Mouse (Mus musculus) midbrain, embryonic 14.5 days (tissue): Measurements from ENCODE around the gene Gm45233. TPM values are rescaled to one million over a fixed set of nuclear protein-coding genes. Genes with fewer than 3 reads are reported as not detected.

Experiments used
- ATAC-seq: fragments of 200-750 bp; cut with Nextera tagmentation; 2 replicates; pipeline ENCODE4 v1.8.0; 2017; ENCODE audit warnings: moderate number of reproducible peaks, moderate library complexity; ENCODE audit not compliant: low FRiP score, low TSS enrichment
- DNase-seq: peaks from one replicate; pipeline ENCODE4 v3.0.0-alpha.2; 2015
- H3K27ac ChIP-seq: fragments of 300-500 bp; sonication (generic); replicated peaks from 2 replicates; pipeline ENCODE4 v1.5.1; 2014; ENCODE audit warnings: mild to moderate bottlenecking, low read depth, low read length, moderate library complexity
- H3K27me3 ChIP-seq: fragments of 300-500 bp; sonication (generic); 2 replicates; pipeline ENCODE4 v1.6.1; 2014; ENCODE audit warnings: low read length, control low read depth, mixed read lengths; ENCODE audit not compliant: control insufficient read depth, insufficient read depth
- H3K36me3 ChIP-seq: fragments of 300-500 bp; sonication (generic); 2 replicates; pipeline ENCODE4 v1.6.1; 2014; ENCODE audit warnings: low read length, control low read depth; ENCODE audit not compliant: control insufficient read depth, insufficient read depth
- H3K4me1 ChIP-seq: fragments of 300-500 bp; sonication (generic); 2 replicates; pipeline ENCODE4 v1.6.1; 2014; ENCODE audit warnings: mild to moderate bottlenecking, antibody characterized with exemption, low read length, control low read depth; ENCODE audit not compliant: control insufficient read depth, insufficient read depth
- H3K4me2 ChIP-seq: fragments of 300-500 bp; sonication (generic); 2 replicates; pipeline ENCODE4 v1.6.1; 2014; ENCODE audit warnings: mild to moderate bottlenecking, low read length, moderate library complexity
- H3K4me3 ChIP-seq: fragments of 300-500 bp; sonication (generic); replicated peaks from 2 replicates; pipeline ENCODE4 v1.5.1; 2014; ENCODE audit warnings: low read depth, low read length
- H3K9ac ChIP-seq: fragments of 300-500 bp; sonication (generic); replicated peaks from 2 replicates; pipeline ENCODE4 v1.6.1; 2014; ENCODE audit warnings: mild to moderate bottlenecking, low read length, moderate library complexity
- H3K9me3 ChIP-seq: fragments of 300-500 bp; sonication (generic); 2 replicates; pipeline ENCODE4 v1.6.1; 2016; ENCODE audit warnings: low read length, control low read depth, mixed read lengths; ENCODE audit not compliant: control insufficient read depth
- WGBS: fragments of 180-500 bp; shearing (Covaris S2); extraction: QIAGEN DNeasy Blood & Tissue Kit; methylation state at CpG from one replicate; pipeline ENCODE4 v1.1.7; 2014; 5-methylcytosine and 5-hydroxymethylcytosine counted together
- polyA plus RNA-seq: library from polyadenylated mRNA; unstranded; fragments of >200 nt; fragmentation: Nextera tagmentation; extraction: Ambion mirVana; gene quantifications from 2 replicates; pipeline ENCODE4 v1.2.1, GENCODE M21; 2014

Gm45233 gene
- polyA plus RNA-seq, 1 experiment from 2014 or later = not detected

GRCm38 (mm10) chr7:43441071-43441470 is 2.9 kb upstream of the Gm45233 start:
- no peak for DNase-seq
- WGBS = 86% methylated on average over 3 of the region's 3 CpGs

GRCm38 (mm10) chr7:43442684-43443083 is 1.2 kb upstream of the Gm45233 start:
- Histone ChIP-seq H3K4me3 (peak overlapping the region; percentile 55), H3K36me3 (no peaks in the 10 kb centered on the region), H3K27ac (peak overlapping the region; percentile 84), H3K9me3 (no peaks in the 10 kb centered on the region), H3K27me3 (no peaks in the 10 kb centered on the region), H3K4me2 (peak overlapping the region; percentile 83), H3K9ac (peak overlapping the region; percentile 59), H3K4me1 (peaks cover 18% of the 10 kb centered on the region)
- DNase-seq (no peak), ATAC-seq (no peak)
- 19% methylated on average over 9 of the region's 9 CpGs for WGBS

More at GRCm38 (mm10) chr7:43441071-43441470, 2.9 kb upstream of the Gm45233 start:
- H3K9me3 ChIP-seq = no peaks in the 10 kb centered on the region
- no peak overlapping the region for H3K4me2 ChIP-seq
- H3K27ac ChIP-seq = no peak overlapping the region
- no peaks in the 10 kb centered on the region for H3K36me3 ChIP-seq
- no peak overlapping the region for H3K9ac ChIP-seq
- no peak for ATAC-seq
- H3K4me1 ChIP-seq = peaks cover 18% of the 10 kb centered on the region
- no peaks in the 10 kb centered on the region for H3K27me3 ChIP-seq
- H3K4me3 ChIP-seq = no peak overlapping the region

- Histone ChIP-seq H3K27ac (peak overlapping the region; percentile 84), H3K9ac (peak overlapping the region; percentile 59), H3K4me2 (peak overlapping the region; percentile 83), H3K36me3 (no peaks in the 10 kb centered on the region), H3K4me1 (peaks cover 18% of the 10 kb centered on the region), H3K27me3 (no peaks in the 10 kb centered on the region), H3K9me3 (no peaks in the 10 kb centered on the region), H3K4me3 (peak overlapping the region; percentile 55)
- ATAC-seq (peak; percentile 77), DNase-seq (peak; percentile 77)
- WGBS = under 1% methylated on average over 36 of the region's 36 CpGs
These were observed 607 bp upstream of the Gm45233 start for GRCm38 (mm10) chr7:43443126-43443916.

- H3K4me1 ChIP-seq = peaks cover 13% of the 10 kb centered on the region
- ATAC-seq (no peak), DNase-seq (no peak)
- no peaks in the 10 kb centered on the region for H3K27me3 ChIP-seq
- H3K9me3 ChIP-seq = no peaks in the 10 kb centered on the region
- H3K27ac ChIP-seq = no peak overlapping the region
- no peak overlapping the region for H3K4me3 ChIP-seq
- no peak overlapping the region for H3K4me2 ChIP-seq
- H3K9ac ChIP-seq = no peak overlapping the region
- 94% methylated on average over 4 of the region's 4 CpGs for WGBS
- H3K36me3 ChIP-seq = 0 out of 2 replicates have a peak, but pooled peaks cover 1% of the 10 kb centered on the region
These were observed 3.9 kb downstream of the Gm45233 start for GRCm38 (mm10) chr7:43447801-43448200.

- H3K27ac ChIP-seq = no peak overlapping the region
- no peak overlapping the region for H3K4me3 ChIP-seq
- 94% methylated on average over 3 of the region's 3 CpGs for WGBS
- H3K9me3 ChIP-seq = no peaks in the 10 kb centered on the region
- no peak overlapping the region for H3K9ac ChIP-seq
- no peak overlapping the region for H3K4me2 ChIP-seq
- no peaks in the 10 kb centered on the region for H3K27me3 ChIP-seq
- no peak for ATAC-seq
- peaks cover 6% of the 10 kb centered on the region; the same call in 1 of the 2 replicates for H3K36me3 ChIP-seq
- DNase-seq = no peak
- peaks cover 11% of the 10 kb centered on the region for H3K4me1 ChIP-seq
These were observed 4.3 kb downstream of the Gm45233 start for GRCm38 (mm10) chr7:43448246-43448645.

- DNase-seq (no peak), ATAC-seq (no peak)
- Histone ChIP-seq H3K4me1 (peaks cover 4% of the 10 kb centered on the region), H3K9me3 (no peaks in the 10 kb centered on the region), H3K27ac (no peak overlapping the region), H3K4me2 (no peak overlapping the region), H3K9ac (no peak overlapping the region), H3K4me3 (no peak overlapping the region), H3K36me3 (peaks cover 20% of the 10 kb centered on the region), H3K27me3 (no peaks in the 10 kb centered on the region)
- 93% methylated on average over 2 of the region's 2 CpGs for WGBS
These were observed 5.9 kb downstream of the Gm45233 start for GRCm38 (mm10) chr7:43449811-43450210.

GRCm38 (mm10) chr7:43451726-43452125 is 7.8 kb downstream of the Gm45233 start:
- no peak overlapping the region for H3K4me2 ChIP-seq
- ATAC-seq = no peak
- no peak overlapping the region for H3K9ac ChIP-seq
- WGBS = 93% methylated on average over 11 of the region's 11 CpGs
- no peaks in the 10 kb centered on the region for H3K9me3 ChIP-seq
- DNase-seq = no peak
- H3K4me3 ChIP-seq = no peak overlapping the region
- H3K27me3 ChIP-seq = no peaks in the 10 kb centered on the region
- H3K36me3 ChIP-seq = peaks cover 32% of the 10 kb centered on the region
- H3K27ac ChIP-seq = no peak overlapping the region
- H3K4me1 ChIP-seq = no peaks in the 10 kb centered on the region

- Histone ChIP-seq H3K27me3 (no peaks in the 10 kb centered on the region), H3K4me2 (no peak overlapping the region), H3K36me3 (peaks cover 38% of the 10 kb centered on the region), H3K27ac (no peak overlapping the region), H3K4me1 (no peaks in the 10 kb centered on the region), H3K9me3 (no peaks in the 10 kb centered on the region), H3K9ac (no peak overlapping the region), H3K4me3 (no peak overlapping the region)
- WGBS = 44% methylated on average over 4 of the region's 4 CpGs
- ATAC-seq (no peak; the same call in 1 of the 2 replicates), DNase-seq (no peak)
These were observed 8.7 kb downstream of the Gm45233 start for GRCm38 (mm10) chr7:43452609-43453008.
